Mouse (Mus musculus) adrenal gland, adult 8-10 months (tissue): ENCODE measurements around the gene Galr2. TPM values are rescaled to one million over a fixed set of nuclear protein-coding genes. Genes with fewer than 3 reads are reported as not detected.

Experiments used
- DNase-seq: peaks from one replicate; pipeline ENCODE4 v3.0.0; 2022
- total RNA-seq, 4 experiments: library from RNA; stranded (reverse); gene quantifications; 2 replicates each; pipeline ENCODE4 v1.2.4; 2022

The Galr2 gene
- total RNA-seq: under 1 TPM in 3 of 4 experiments, not detected in 1; 0.12 to 0.28 (median 0.13) TPM

DNA sequence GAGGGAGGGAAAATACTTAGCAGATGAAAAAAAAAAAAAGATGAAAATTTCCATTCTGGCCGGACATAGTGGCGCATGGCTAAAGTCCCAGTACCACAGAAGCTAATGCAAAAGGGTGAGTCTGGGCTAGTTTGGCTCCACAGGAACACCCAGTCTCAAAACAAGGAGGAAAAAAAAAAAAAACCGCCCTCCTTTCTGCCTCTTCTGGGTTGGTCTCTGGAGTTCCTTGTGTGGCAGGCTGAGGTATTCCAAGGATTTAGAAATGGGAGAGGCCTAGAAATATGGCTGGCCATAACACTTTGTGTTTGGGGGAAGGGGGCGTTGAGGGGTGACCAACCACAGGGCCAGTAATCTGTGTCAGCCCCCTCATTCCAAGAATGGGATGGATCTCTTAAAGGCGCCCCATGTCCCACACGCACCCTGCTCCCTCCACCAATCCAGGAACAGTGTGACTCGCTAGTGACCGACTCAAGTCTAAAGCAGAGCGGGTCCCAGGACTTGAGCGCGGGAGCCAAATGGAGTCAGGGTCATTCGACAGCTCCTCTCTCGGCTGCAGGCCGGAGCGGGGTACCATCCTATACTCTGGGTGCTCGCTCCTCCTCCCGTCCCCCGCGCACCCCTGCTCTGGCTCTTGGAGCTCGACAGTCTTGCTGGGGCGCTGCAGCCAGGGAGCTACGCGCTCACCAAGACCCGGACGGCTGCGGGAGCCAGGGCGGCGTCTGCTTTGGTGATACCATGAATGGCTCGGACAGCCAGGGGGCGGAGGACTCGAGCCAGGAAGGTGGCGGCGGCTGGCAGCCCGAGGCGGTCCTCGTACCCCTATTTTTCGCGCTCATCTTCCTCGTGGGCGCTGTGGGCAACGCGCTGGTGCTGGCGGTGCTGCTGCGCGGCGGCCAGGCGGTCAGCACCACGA is at the start of gene Galr2:
TSS of gene Galr2 (plus strand) at position 189 of the 913 bp plus-strand sequence.
- no peak for DNase-seq

DNA sequence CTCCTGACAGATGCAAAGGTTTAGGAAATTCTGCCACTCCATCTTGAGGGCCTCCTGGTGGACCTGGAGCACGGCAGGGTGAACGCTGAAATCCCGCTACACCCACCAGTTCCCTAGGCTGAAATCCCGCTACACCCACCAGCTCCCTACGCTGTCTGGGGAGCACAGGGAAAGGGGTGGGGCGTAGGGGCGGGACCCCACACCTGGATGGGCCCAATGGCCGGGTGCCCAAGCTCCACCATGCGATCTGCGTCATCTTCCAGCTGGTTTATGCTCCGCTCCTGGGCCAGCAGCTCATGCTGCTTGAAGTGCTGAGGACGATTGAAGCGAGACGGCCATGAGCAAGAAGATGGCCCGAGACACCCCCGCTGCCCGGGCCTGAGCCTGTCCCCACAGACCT is 48.3 kb upstream of the Galr2 start:
- no peak for DNase-seq

DNA sequence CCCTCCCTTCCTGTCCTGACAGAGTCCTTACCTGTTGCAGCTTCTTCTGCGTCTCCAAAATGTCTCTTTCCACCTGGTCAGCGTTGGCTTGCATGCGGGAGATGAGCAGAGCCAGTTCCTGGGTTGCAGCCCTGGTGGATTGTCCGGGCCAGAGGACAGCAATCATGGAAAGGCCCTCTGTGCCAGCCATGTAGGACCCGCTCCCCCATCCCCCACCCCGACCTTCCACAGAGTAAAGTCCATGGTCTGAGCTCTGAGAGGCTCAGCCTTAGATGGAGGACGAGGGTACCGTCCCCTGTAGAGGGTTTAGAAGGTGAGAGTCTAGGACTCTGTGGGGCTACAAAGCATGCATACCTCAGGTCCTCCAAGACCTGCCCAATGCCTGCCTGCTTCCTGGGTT is 45.8 kb upstream of the Galr2 start:
- DNase-seq: no peak

DNA sequence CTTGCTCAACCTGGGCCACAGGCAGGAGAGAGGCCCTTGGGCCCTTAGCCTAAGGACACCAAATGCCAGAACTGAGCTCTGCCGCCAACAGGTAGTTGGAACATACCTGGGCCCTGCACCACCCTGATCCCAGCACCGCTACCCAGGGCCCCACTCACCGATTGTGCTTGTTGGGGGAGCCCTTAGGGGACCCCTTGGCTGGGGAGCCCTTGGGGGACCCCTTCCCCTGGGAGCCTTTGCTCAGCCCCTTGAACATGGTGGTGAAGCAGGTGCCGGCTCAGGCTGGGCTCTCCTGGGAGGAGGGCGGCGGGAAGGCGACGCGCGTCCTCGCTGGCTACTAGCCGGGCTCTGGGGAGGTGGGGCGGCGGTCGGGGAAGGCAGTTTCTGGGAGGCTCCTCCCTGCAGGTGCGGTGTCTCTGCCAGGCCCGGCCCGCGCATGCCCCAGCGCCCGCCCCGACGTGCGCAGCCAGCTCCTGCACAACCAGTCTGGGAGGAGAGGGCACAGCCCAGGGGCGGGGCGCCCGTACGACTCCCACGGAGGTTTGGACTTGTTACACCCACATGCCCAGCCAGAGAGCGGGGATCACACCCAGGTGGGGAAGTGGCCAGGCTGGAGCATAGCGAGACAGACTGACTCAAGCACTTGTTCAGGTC is 42.9 kb upstream of the Galr2 start, which contains the start of gene Evpl:
TSS of gene Evpl (minus strand) at position 336 of the 654 bp plus-strand sequence.
- no peak for DNase-seq

DNA sequence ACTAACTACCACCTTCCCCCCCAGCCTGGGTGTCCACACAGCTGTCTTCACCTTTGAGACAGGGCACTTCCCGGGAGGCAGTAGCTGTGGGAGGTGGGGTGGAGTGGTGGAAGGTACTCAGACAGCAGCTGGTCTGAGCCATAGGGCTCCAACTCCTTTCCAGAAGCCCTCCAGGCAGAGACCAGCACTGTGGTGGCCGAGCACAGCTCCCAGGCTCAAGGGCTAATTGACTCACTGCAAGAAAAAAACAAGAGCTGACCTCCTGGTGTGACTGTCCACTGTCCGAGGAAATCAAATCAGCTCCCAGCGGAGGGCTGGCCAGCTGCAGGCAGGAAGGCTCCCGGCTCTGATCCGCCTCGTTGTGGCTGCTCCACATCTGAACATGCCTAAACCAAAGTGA is 40.9 kb upstream of the Galr2 start:
- DNase-seq: no peak

DNA sequence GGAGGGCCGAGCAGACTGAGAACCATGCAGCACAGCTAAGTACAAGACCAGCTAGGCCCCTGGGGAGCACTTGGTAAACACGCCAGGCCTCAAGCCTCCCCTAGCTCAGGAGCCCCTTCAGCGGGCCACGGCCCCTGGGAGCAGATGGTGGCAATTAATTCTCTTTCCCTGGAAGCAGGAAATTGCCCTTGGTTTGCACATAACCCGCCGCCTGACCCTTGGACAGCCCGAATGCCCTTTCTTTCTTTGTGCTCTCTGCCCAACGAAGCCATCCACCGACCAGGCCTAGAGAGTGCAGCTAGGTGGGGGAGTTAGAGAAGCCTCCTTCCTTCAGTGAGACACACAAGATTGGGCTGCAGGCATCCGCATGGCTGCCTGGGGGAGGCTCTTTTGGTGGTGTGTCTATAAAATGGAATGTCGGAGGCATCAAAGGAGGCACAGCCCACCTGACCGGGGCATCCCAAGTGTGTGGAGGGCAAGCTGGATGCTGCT is 38.9 kb upstream of the Galr2 start:
- no peak for DNase-seq

DNA sequence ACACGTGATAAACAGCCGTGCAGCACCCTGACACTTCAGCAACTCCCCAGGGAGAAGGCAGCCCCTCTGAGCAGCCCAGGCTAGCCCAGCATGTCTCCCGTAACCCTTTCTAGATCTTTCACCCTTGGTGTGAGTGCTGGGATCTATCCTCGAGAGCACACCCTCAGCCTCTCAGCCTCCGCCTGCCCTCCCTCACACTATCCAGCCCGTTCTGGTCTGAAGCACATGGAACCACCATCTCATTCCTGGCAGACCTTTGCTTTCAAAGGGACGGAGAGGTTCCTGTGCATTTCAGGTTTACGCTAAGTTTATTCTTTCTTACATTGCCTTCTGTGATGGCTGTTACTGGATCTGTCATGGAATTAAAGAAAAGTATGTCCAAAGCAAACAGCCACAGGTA is 36.2 kb upstream of the Galr2 start:
- DNase-seq: no peak

DNA sequence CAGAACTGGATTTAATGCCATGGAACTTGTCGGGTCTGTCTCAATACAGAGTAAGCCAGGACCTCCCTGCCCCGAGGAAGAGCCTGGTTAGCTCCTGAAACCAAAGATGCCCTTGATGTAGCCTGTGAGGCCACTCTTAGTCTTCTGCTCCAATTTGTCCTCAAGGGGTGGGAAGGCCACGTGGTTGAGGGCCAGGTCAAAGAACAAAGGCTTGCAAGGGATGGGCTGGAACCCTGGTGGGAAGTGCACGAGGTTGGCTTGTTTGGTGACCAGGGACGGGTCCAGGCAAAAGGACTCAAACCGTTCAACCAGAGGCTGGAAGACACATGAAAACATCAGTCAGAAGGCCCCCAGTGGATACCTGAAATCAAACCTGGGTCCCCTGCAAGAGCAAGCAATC is 35.1 kb upstream of the Galr2 start:
- no peak for DNase-seq

DNA sequence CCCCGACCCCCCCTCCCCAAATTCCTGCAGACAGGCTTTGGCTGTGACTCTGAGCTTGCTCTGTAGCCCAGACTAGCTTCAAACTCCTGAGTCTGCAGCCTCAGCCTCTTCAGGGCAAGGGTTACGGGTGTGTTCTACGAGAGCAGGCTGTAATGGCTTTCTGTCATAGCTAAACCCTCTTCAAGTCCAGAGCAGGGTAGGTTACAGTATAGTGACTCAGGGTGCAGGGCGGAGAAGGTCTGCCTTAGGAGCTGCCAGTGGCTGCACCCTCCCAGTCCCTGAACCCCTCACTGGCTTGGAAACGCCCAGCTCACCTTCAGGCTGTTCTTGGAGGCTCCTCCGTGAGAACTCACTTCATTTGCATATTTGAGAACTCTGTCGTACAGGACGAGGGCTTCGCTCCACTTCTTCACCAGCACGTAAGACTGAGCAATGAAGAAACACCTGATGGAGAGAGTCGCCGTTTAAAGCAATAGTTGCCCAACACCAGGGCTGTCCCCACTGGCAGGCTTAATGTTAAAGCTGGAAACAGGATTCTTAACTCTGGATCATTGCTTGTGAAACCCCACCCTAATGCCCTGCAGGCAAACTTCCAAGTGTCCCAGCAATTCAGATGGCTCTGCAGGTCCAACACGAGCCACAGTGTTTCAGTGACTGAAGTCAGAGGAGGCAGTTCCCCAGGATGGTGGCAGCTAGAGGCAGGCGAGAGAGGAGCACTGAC is 33.1 kb upstream of the Galr2 start:
- DNase-seq: no peak

DNA sequence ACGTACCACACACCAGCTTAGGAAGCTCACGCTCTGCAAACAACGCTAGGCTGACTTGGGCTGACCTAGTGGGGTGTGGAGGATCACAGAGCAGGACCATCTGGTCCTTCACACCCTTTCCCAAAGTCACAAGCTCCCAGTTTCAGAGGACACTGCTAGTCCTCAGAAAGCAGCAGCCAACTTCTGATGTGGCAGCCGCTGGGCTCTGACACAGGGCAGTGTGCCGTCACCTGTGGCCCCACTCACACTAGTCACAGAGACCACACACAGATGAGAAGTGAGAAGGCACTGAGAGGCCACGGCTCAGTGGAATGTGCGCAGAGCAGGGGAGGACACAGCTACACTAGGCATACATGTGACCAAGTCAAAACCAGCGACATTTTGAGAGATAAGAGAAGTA is 29.8 kb upstream of the Galr2 start:
- no peak for DNase-seq

DNA sequence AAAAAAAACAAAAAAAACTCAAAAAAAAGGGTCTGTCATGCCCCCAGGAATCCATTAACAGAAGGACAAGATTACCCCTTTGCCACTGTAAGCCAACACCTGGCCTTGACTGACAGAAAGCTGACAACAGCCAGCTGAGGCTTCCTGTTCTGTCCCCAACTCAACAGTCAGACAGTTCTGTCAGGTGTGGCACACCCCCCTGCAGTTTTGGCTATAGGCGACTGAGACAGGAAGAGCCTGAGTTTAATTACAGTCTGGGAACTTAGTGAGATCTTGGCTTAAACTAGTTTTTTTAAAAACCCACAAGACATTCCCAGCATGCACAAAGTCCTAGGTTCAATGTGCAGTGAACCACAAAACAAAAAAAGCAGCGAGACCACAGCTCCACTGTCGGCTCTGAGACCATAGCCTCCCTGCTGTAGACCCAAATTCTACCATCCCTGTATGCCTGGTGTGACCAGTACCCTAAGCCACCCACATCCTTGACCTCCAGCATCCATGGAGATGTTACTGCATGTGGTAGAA is 27.6 kb upstream of the Galr2 start:
- no peak for DNase-seq

DNA sequence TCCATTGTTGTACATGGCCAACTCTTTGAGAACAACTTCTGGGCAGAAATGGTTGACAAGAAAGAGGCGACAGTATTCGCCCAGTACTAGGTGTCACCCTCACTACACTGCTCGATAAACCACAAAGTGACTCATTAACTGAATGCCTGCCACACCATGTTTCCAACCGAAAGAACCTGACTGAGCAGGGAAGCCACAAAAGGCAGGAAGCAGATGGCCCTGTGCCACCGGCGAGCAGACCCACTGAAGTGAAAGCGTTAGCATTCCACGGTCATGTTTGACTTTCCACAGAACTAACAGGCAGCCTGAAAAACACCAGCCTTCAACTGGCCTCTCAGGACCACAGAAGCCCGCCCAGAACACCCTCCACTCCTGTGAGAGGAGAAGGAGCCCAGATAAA is 26.1 kb upstream of the Galr2 start:
- no peak for DNase-seq

DNA sequence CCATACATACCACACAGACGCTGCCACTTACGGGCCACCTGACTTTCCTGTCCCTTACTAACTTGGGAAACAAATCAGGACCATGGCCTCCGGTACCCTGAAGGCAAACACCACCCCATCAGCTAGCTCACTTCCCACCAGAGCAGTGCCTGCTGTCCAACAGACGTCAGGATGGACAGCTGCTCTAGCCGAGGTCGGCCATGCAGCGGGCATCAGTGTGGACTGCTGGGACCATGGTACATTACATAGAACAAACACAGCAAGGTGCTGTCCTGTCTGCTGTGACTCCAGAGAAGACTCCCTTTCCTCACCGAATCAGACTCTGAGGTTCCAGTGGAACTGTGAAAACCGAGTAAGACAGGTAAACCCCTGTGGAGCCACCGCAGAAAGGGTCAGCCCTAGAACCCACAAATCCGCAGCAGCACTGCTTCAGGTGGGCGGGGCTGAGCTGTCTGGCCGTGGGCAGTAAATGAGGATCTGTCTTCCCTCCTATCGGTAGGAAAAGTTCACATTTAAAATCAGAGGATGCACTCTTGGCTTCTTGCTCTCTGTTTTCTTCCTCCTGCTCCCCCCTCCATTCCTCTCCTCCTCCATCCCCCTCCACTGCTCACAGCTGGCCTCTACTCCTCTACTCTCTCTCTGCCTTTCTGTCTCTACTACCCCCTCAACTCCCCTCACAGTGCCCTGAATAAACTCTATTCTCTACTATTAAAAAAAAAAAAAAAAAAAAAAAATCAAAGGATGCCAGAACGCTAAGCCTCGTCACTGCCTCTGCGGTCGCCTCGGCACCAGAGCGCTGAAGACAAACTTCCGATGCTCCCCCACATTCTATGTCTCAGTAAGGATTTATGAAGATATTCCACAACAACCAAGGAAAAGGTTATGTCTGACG is 25.4 kb upstream of the Galr2 start:
- no peak for DNase-seq

DNA sequence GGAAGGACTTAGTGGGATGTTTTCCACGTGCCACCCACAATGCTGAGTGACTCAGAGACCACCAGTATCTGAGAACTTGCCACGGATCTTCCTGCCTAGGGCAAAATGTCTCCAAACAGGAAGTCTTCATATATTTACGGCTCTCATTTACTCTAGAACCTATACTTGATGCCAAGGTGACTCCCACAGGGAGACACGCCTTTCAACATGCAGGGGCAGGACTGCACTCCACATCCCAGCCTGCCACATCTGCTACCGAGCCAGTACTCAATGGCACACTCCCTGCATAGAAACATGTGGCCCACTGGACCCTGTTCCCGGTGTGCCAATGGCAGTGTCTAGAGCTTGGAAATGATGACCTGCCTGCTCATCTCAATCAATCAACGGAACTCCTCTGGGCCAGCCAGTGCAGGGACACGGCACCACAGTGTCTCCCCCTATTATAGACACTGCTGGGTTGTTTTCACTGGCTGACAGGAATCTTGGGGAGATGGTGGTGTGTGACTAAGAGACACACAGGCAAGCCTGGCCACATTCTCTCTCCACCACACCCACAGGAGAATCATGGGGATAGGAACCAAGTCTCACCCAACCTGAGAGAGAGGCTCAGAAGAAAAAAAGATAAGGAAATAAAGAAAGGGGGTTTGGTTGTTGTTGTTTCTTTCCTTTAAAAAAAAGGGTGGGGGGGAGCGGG is 24.6 kb upstream of the Galr2 start:
- DNase-seq: no peak

DNA sequence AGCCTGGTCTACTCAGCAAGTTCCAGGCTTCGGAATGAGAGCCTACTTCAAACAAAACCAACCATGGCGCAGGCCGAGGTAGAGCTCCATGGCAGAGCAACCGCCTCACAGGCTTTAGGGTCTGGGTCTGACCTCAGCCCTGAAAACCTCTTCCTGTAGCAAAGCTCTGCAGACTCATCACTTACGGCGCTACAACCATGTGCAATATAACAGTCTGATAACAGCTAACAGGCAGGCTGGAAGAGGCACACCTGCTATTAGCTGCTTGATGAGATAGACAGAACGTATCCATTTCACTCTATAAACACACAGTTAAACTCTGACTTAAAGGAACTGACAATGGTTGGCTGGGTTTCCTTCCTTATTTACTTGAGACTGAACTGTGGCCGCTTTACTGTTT is 21.3 kb upstream of the Galr2 start:
- DNase-seq: no peak

DNA sequence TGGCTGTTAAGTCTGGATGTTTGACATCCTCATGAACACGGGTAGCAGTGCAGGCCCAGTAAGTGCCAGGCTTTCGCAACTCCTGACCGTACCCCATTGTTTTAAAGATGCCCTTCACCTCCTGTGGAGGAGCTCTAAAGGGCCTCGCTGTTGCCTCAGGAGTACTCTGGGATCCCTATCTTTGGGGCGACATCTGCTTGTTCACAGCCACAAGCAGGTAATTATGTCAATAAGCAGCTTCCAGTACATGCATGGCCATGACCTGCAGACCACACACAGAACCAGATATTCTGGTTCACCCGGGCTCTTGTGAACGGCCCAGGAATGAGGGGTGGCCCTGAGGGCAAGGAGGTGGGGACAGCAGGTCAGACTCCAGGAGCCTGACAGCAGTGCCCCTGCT is 20.5 kb upstream of the Galr2 start:
- no peak for DNase-seq

DNA sequence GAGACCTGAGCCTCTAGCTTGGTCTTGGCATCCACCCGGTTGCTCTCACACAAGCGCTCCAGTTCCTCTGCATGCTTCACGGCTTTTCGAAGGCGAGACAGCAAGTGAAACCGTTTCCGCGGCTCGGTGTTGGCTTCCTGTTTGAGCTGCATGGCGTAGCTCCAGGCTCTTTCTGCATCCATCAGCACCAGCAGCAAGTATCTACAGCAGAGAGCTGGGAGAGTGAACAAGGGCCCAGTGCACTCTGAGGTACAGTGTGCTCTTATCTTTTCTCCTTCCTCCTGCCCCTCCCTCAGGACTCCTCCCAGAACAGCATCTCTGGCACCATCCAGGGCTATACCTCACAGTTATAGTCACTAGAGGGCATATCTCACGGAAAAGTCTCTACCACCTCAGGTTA is 15.4 kb upstream of the Galr2 start:
- no peak for DNase-seq

DNA sequence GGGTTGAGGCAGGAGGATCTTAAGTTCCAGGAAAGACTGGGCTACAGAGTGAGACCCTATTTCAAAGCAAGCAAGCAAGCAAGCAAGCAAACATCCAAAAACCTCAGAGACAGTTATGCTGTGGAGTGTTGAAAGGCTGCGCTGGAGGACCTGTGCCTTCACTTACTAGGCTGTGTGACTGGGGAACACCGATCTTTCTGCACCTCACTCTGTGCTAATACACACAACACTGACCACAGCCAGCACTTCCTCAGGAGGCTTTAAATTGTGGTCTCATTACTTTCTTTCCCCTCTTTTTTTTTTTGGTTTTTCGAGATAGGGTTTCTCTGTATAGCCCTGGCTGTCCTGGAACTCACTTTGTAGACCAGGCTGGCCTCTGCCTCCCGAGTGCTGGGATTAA is 14.9 kb upstream of the Galr2 start:
- DNase-seq: no peak

DNA sequence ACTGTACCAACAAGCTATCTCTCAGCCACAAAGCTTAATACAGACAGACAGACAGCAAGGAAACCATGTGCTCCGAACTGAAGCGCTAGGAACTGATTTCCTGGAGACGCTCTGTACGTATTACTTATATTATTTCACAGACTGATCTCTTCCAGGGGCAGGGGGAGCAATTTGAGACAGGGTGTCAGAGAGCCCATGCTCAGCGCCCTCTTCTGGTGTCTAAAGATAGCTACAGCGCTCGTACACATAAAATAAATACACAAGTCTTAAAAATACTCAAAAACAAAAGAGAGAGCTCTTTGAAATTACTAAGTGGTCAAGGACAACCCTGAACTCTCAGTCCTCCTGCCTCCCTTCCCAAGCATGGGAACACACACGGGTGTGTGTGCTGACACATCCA is 13.1 kb upstream of the Galr2 start:
- no peak for DNase-seq

DNA sequence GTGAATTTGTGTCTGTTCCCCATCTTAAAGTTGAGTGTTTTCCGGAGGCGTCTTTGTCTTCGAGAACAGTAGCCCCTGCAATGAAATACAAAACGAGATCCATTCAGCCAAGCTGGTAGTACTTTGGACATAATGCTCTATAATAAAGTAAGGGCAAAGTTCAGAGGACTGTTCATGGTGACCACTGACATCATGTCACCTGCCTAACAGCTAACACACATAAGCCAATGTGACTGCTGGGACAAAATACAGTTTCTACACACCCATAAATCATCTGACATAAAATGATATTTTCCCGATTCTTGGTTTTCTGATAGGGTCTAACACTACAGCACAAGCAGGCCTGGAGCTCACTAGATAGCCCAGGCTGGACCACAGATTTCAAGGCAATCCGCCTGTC is 12.4 kb upstream of the Galr2 start:
- DNase-seq: no peak

DNA sequence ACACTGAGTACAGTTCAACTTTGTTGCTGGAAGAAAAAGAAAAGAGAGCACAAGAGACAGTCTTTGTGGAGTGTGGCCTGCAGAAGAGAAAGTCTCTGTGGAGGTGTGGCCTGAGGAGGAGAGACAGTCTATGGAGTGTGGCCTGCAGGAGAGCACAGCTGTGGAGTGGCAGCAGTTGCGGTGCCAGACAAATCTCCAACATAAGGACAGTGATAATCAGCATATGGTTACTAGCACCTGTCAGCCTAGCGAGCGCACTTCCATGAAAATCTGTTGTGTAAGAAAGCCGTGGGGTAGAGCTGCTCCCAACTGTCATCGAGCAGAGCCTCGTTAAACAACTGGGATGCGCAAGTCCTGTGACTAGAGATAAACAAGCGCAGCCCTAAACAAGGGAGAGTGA is 11.2 kb upstream of the Galr2 start:
- no peak for DNase-seq
